Mouse (Mus musculus) heart, adult 18-20 months (tissue): ENCODE data around the gene Borcs5. TPM values are rescaled to one million over a fixed set of nuclear protein-coding genes. Genes with fewer than 3 reads are reported as not detected.
A peak's percentile ranks its signal among the peaks of the same experiment; 100 is the strongest.

Experiments used
- DNase-seq, 2 experiments: peaks; one replicate each; pipeline ENCODE4 v3.0.0; 2021 to 2022; ENCODE audit warnings: mixed read lengths in 1 of 2
- total RNA-seq, 2 experiments: library from RNA; stranded (reverse); gene quantifications; 2 replicates each; pipeline ENCODE4 v1.2.3; 2021

The Borcs5 gene
- total RNA-seq, 2 experiments from 2014 or later = 11.4 to 12.2 TPM

- DNase-seq = no peak
These were observed 12.7 kb upstream of the Borcs5 start for GRCm38 (mm10) chr6:134626564-134626963.

- no peak for DNase-seq
These were observed 8.9 kb upstream of the Borcs5 start for GRCm38 (mm10) chr6:134630447-134630846.

GRCm38 (mm10) chr6:134631947-134632687, 7.2 kb upstream of the Borcs5 start, which contains the start of gene Mansc1:
Gene Mansc1, minus strand, starts transcription at chr6:134632488.
- DNase-seq = peak; percentile 52 to 55

- no peak for DNase-seq
These were observed 6.6 kb upstream of the Borcs5 start for GRCm38 (mm10) chr6:134632756-134633155.

GRCm38 (mm10) chr6:134633553-134633952, 5.8 kb upstream of the Borcs5 start:
- DNase-seq = no peak

- DNase-seq = no peak
These were observed 2.8 kb upstream of the Borcs5 start for GRCm38 (mm10) chr6:134636476-134636875.

- DNase-seq = no peak
These were observed 590 bp downstream of the Borcs5 start for GRCm38 (mm10) chr6:134639900-134640299.

- DNase-seq = peak; percentile 92 to 95
These were observed 1.5 kb downstream of the Borcs5 start for GRCm38 (mm10) chr6:134640485-134641475.

GRCm38 (mm10) chr6:134641738-134642446, 2.6 kb downstream of the Borcs5 start:
- DNase-seq = no peak

GRCm38 (mm10) chr6:134643296-134643695, 4.0 kb downstream of the Borcs5 start:
- no peak for DNase-seq

- DNase-seq = no peak
These were observed 7.5 kb downstream of the Borcs5 start for GRCm38 (mm10) chr6:134646835-134647234.

- DNase-seq = no peak
These were observed 8.3 kb downstream of the Borcs5 start for GRCm38 (mm10) chr6:134647621-134648020.

- DNase-seq = no peak
These were observed 9.0 kb downstream of the Borcs5 start for GRCm38 (mm10) chr6:134648356-134648755.

GRCm38 (mm10) chr6:134656527-134656926, 17.2 kb downstream of the Borcs5 start:
- DNase-seq = no peak

GRCm38 (mm10) chr6:134659108-134659958, 20.0 kb downstream of the Borcs5 start:
- DNase-seq = peak; percentile 73 to 76

GRCm38 (mm10) chr6:134660714-134661406, 21.6 kb downstream of the Borcs5 start:
- no peak for DNase-seq

GRCm38 (mm10) chr6:134664573-134664972, 25.3 kb downstream of the Borcs5 start:
- DNase-seq = no peak

GRCm38 (mm10) chr6:134665817-134666216, 26.5 kb downstream of the Borcs5 start:
- no peak for DNase-seq

GRCm38 (mm10) chr6:134668519-134668918, 29.2 kb downstream of the Borcs5 start:
- DNase-seq = no peak

- DNase-seq = peak in 1 of 2 experiments; percentile 14
These were observed 30.0 kb downstream of the Borcs5 start for GRCm38 (mm10) chr6:134669179-134669865.
